Mouse (Mus musculus) cerebellum, postnatal 14 days (tissue): ENCODE results near the gene Tec.
"Not testable (repeated sequence)": the region's sequence is repeated elsewhere in the genome, so short reads cannot be mapped to it uniquely, and the experiment has no call there.

Source experiments
- DNase-seq, 2 experiments: peaks; one replicate each; pipeline ENCODE4 v3.0.0; 2021; ENCODE audit warnings: mixed read lengths in 2 of 2

Tec gene

GRCm38 (mm10) chr5:72818513-72819180 is 49.6 kb downstream of the Tec start:
- no peak for DNase-seq

DNA sequence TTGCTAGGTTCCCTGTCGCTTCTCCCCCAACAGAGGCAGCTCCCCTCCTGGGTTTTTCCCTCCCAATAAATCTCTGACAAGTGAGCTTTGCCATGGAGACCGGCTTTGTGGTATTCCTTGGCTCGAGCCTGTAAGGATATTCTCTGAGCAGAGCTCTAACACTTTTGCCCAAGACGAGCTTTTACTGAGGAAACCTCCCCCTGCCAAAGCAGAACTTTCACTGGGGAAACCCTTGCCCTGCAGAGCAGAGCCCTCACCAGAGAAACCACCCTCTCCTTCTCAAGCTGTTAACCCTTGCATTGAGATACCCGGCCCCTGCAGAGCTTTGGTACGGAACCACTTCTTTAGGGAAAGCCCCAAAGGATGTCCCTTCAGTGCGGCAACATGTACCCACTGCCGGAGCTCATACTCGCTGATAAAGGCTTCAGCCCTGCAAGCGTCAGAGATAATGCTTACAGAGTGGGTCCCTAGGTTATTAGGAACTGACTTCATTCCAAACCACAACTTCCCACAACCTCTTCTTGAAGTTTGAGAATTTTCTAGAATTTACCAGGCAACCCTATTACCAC is 50.7 kb downstream of the Tec start:
- DNase-seq: no peak

DNA sequence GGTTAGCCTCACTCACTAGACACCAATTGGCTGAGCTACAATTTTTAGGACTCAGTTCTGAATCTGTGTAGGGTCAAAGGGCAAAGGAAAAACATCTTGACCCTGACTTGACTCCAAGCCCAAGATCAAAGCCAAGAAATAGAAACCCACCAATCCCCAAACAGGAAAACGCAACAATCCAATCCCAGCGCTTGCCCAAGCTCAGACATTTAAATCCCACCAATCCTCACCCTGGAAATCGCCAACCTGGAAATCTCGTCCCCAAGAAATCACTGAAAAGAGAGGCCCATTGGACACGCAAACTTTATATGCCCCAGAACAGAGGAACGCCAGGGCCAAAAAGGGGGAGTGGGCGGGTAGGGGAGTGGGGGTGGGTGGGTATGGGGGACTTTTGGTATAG is 51.3 kb downstream of the Tec start:
- not testable (repeated sequence) for DNase-seq

GRCm38 (mm10) chr5:72816491-72816890 is 51.8 kb downstream of the Tec start:
- DNase-seq: no peak

GRCm38 (mm10) chr5:72816046-72816445 is 52.2 kb downstream of the Tec start:
- DNase-seq: no peak

DNA sequence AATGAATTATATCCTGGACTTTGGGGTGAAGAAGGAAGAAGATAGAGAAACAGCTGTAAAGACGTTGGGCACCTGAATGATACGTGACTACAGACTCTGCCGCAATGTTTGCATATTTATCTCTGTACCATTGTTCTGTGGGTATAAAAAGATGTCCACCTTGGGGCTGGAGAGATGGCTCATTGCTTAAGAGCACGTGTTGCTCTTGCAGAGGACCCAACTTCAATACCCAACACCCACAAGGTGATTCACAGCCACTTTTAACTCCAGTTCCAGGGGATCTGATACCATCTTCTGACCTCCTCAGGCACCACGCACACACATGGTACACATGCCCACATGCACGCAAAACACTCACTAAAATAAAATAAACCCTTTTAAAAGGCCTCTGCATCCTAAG is 52.9 kb downstream of the Tec start:
- DNase-seq: no peak

DNA sequence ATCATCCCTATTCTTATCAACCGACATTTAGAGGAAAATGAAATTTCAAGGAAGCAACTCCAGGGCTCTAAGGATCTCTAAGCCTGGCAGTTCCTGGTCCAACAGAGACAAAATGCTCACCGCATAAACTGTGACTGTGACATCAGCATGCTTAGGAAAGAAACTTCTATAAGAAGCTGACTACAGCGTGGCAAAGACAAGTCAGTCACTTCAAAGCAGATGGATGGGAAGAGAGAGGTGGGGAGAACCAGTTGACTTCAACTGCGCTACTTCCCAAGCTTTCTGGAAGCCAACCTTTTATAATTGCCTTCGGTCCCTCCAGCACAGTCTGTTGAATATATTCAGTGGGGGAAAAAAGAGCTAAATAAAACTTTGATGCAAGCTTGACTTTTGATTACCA is 54.2 kb downstream of the Tec start:
- no peak for DNase-seq

DNA sequence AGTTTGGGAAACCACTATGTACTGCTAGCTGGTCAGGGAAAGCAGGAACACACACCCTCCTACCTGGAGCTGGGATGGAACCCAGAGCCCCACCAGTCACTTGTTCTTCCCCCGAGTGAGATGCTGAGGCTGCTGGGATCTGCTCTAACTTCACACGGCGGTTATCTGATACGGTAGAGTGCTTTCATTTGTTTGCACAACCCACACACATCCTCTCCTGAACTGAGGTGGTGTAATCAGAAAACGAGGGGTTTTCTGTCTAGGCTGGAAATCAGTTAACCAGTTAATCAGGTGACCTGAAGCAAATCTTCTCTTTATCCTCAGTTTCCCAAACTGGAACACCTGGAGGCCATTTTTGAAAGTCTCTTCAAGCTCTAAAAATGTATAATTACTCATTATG is 55.4 kb downstream of the Tec start:
- no peak for DNase-seq

- DNase-seq: no peak
Measured at GRCm38 (mm10) chr5:72812328-72812727, 56.0 kb downstream of the Tec start.

DNA sequence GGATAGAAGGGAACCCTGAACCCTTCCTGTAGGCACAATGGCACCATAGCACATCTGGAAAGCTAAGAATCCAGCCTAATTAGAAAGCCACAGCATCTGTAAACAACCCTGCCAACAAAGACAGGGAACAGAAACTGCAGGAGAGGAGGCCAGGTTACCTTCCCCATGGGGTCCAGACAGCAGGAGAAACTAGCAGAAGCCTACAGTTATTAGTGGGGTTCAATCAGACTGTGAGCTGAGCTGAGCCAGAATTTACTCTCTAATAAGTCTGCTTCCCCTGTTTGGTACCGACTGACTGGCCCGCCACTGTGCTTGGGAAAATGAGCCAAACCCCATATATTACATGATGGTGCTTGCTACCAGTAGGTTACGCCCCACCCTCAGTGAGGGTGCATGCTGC is 56.9 kb downstream of the Tec start:
- DNase-seq: no peak

DNA sequence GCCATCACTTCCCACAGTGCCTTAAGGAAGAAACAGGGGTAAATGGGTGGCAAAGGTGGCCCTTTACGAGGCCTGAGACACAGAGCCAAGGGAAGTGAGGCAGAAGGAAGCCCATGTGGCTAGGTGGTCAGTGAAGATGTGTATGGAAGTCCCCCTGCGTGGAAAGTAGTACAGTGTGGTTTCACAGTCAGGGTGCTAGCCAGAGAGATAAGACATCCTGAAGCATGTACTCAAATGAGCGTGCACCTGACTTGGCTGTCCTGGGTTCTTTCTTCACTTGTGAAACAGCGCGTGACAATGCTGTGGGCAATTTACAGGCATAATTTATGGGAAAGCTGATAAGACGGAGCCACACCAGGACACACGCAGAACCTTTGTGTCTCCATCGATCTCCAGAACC is 57.3 kb downstream of the Tec start:
- no peak for DNase-seq

DNA sequence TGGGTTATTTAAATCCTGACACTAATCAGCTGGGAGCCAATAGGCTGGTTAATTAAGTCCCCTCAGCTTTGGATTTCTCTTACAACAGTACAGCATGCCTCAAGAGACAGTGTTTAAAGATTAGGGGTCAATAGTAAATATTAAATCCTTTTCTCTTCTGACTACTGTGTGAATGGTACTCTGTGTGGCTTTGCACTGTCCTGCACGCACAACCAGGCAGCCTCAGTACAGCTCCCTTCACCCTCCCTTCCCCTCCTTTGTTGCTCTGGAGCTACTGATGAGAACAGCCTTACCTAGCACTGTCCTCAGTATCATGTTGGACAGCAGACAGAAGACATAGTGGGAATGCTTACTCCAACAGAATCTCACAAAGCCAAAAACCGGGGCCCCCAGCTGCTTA is 58.8 kb downstream of the Tec start:
- DNase-seq: no peak

GRCm38 (mm10) chr5:72808456-72809111 is 59.7 kb downstream of the Tec start:
- peak in 1 of 2 experiments; percentile 11 for DNase-seq

GRCm38 (mm10) chr5:72802851-72803250 is 65.4 kb downstream of the Tec start:
- DNase-seq: no peak

- DNase-seq: no peak
Measured at GRCm38 (mm10) chr5:72798563-72798962, 69.7 kb downstream of the Tec start.

DNA sequence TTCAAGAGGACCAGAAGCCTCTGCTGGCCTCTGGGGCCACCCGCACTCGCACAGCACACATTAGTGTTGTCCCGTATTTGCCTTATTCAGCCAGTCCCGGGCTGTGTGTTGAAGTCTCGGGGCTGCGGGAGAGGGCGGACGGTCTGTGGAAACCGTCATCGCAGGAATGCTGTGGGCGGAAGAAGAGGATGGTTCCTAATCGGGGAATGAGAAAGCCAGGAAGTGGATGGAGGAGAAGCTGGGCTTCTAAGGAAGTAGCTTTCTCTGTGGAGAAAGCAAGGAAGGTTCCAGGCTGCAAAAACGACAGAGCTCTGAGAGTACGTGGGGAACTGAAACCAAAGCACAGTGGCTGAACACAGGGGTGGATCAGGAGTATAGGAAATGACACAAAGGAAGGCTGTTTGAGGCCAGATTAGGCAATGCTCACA is 72.1 kb downstream of the Tec start:
- DNase-seq: no peak

GRCm38 (mm10) chr5:72793309-72793850 is 74.9 kb downstream of the Tec start:
- DNase-seq: no peak

DNA sequence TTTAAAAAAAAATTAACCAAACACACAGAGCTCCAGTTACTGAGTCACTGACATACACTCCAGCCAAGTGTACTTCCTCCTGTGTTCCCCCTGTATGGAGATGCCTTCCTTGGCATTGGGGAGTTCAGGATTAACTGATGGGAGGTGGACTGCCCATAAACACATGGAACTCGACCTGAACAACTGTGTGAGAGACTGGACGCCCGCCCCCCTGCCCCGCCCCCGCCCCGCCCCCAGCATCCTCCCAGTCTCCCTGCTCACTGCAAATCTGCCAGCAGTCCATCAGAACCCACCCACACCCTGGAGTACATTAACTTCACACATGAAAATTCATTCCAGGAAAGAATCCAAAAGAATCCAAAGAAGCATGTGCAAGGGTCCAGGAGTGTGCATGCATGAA is 76.5 kb downstream of the Tec start:
- DNase-seq: no peak

GRCm38 (mm10) chr5:72791386-72791785 is 76.9 kb downstream of the Tec start:
- DNase-seq: no peak

DNA sequence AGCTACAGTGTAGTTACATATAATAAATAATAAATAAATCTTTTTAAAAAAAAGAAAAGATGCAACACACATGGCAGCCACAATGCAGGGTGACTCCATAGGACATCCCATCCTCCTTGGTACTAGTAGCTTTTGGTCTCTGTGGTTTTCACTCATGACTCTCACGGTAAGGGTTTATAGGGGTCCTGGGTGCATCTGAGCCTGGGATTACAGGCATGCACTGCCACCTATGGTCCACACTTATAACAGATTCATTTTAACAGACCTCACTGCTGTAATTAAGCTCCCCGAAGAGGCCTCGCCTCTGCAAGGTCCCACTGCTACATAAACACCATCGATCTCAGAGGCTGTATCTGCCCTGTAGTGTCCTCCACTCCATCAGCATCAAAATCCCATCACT is 82.8 kb downstream of the Tec start:
- no peak for DNase-seq

DNA sequence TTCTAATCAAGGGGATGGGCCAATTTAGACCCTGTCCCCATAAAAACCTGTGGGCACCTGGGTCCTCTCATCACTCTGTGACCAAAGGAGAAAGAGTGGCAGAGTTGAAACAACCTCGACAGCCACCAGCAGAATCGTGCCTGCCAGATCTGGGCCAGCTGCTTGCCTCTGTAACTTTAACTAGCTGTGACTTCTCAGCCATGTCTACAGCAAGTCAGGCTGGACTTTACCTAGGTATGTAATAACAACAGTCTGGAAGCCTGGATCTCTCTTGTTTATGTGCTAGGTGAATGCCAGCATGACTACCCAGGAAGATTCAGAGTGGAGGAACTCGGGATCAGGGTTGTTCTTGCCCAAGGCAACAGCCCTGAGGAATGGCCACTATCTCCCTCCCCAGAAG is 83.6 kb downstream of the Tec start:
- no peak for DNase-seq

- no peak for DNase-seq
Measured at GRCm38 (mm10) chr5:72783957-72784356, 84.3 kb downstream of the Tec start.

- peak in 1 of 2 experiments; percentile 41 for DNase-seq
Measured at GRCm38 (mm10) chr5:72783123-72783522, 85.2 kb downstream of the Tec start.

GRCm38 (mm10) chr5:72781776-72782175 is 86.5 kb downstream of the Tec start:
- no peak for DNase-seq
